Mouse (Mus musculus) R1 (cell line): ENCODE data around the gene Syne2.
A peak's percentile ranks its signal among the peaks of the same experiment; 100 is the strongest.

Experiments used
- DNase-seq: peaks from one replicate; pipeline ENCODE4 v3.0.0-alpha.2; 2018; ENCODE audit warnings: low read depth, low spot score

Syne2 gene

DNA sequence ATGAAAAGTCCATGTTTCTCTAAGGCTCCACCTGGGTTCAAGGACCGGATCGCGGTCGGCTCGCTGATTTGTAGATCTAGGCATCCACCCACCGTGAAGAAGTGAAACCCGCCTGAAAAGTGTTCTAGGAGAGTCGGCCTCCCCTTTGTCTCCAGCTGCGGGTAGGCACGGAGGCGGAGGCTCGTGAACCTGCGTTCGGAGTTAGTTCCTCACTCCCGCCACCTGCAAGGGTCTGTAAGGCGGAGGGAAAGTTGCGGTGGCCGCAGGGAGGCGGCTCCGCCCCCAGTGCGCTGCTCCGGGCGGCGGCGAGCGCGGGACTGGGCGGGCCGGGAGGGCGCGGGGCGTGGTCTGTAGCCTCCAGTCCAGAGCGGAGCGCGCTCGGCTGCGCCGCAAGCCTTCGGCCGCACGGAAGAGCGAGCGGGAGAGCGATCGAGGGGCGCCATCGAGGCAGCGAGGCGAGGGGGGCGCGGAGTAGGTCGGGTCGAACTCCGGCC is at the start of gene Syne2:
Gene Syne2, plus strand, starts transcription at position 176 of the 494 bp plus-strand sequence.
- DNase-seq, result peak; percentile 83

DNA sequence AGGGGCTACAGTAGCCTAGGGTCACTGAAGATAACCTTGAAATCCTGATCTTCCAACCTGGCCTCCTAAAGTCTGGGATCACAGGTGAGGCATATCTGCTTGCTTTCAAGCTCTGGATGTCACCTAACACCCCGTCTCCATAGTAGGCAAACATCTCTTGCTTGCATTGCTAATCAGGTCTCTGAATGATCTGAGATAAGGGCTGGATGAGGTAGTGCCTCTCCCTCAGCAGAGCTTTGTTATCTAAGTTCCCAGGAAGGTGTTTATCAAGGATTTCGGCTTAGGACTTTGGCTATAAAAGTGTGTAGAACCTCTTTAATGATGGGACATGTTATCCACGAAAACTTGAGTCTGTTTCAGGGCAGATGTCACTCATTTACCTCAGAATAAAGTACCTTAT is 46.5 kb upstream of the Syne2 start:
- DNase-seq, result no peak

DNA sequence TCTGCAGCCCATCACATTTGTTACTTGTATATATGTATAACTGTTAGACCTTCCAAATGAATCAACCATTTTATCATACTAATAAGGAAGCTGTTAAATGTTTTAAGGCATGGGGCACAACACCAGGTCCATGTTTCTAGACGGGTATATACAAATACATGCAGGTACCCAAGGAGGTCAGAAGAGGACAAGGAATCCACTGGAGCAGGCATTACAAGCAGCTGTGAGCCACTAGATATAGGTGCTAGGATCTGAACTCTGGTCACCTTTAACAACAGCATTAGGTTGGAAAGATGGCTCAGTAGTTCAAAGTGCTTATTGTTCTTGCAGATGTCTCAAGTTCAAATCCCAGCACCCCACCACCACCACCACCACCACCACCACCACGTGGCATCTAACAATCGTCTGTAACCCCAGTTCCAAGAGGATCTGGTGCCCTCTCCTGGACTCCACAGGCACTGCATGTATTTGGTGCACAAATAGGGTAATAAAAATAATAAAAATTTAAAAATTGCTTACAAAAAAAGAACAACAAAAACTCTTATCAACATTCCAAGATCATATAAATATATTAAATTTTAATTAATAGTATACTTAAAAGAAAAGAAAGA is 45.4 kb upstream of the Syne2 start:
- peak; percentile 56 for DNase-seq

DNA sequence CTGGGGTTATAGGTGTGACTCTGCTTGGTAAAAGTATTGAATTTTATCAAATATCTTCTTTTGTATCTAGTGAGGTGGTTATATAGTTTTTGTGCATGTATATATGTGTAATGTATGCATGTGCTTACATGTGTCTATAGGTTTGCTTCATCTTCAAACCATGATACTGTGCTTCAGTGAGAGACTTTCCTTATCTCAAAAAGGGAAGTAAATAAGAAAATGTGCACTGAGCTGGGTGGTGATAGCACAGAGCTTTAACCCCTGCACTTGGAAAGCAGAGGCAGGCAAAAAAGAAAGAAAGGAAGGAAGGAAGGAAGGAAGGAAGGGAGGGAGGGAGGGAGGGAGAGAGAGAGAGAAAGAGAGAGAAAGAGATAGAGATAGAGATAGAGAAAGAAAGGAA is 36.5 kb upstream of the Syne2 start:
- no peak for DNase-seq

DNA sequence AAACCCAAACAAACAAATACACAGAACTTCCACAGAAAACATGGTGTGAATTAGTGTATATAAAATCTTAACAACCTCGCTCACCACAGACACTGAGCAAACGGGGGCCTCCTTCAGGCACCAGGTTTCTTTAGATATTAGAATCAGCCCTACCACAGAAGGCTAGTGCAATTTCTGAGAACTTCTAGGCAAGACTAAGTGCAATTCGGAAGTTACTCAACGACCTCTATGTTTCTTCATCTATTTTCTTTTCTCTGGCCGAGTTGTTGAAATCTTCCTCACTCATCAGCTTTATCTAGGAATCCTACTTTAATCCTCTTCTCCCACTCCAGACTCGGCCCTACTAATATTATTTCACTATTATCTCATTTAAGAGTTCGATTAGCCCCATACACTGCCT is 35.9 kb upstream of the Syne2 start:
- DNase-seq, result no peak

- DNase-seq, result no peak
Measured at GRCm38 (mm10) chr12:75784271-75784751, 33.6 kb upstream of the Syne2 start.

GRCm38 (mm10) chr12:75786681-75787080 is 31.3 kb upstream of the Syne2 start:
- DNase-seq, result peak; percentile 52

DNA sequence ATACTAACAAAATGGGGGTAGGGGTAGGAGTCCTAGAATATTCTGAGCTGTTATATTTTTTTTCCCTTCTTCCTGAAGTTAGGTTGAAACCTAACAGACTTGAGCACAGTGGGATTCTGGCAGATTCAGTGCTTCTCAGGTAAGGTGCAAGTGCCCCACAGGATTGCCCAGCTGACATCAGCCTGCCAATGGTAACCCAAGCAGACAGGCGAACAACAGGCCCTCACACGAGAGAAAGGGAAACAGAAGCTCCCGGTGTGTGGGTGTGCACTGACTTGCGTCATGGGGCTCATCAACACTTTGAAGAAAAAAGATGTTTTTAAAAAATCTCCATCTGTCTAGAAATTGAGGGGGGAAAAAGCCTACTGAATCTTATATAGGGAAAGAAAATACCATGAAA is 28.5 kb upstream of the Syne2 start:
- no peak for DNase-seq

GRCm38 (mm10) chr12:75794527-75794926 is 23.4 kb upstream of the Syne2 start:
- DNase-seq, result no peak

DNA sequence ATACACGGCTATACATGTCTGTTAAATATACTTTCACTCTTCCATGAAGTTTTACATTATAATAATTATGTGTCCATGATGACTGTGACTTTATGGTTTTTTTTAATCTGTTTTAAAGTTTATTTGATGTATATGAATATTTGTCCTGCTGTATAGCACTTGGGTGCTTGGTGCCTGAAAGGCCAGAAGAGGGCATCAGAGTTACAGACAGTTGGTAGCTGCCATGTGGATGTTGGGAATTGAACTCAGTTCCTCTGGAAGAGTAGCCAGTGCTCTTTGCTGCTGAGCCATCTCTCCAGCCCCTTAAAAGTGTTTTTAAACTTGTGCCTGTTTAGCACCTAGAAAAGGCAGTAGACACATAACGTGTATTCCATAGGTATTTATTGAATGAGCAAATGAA is 21.4 kb upstream of the Syne2 start:
- DNase-seq, result peak; percentile 36

DNA sequence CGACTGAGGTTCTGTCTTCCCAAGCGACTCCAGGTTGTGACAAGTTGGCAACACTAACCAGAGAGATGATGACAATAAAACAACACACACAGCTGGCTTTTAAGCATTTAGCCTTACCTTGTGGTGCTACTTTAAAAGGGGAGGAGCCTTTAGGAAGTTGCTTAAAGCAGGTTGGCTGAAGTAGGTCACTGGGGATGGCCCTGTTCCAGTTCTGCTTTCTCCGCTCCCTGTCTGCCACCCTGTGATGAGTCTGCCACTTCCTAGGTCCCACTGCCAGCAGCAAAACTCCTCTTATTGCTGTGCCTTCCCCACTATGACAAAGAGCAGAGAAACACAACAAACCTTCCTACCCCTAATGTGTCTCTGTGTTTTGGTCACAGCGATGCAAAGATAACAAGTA is 11.7 kb upstream of the Syne2 start:
- DNase-seq, result no peak

DNA sequence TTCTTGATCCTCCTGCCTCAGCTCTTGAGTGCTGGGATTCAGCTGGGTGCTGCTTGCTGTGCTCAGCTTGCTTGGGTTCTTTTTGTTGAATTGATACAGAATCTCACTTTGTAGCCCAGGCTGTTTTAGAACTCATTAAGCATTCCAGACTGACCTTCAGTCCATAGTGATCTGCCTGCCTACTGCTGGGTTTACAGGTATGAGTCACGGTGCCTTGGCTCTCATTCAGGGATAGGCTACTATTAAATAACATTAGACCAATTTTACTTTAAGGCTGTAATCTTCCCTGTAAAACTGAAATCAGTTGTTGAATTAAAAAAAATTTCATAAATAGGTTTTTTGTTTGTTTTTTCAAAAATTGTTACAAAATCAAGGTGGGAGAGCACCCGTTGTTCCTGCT is 4.2 kb upstream of the Syne2 start:
- no peak for DNase-seq

- DNase-seq, result no peak
Measured at GRCm38 (mm10) chr12:75814551-75814950, 3.4 kb upstream of the Syne2 start.

GRCm38 (mm10) chr12:75816981-75817856 is 715 bp upstream of the Syne2 start:
- no peak for DNase-seq

DNA sequence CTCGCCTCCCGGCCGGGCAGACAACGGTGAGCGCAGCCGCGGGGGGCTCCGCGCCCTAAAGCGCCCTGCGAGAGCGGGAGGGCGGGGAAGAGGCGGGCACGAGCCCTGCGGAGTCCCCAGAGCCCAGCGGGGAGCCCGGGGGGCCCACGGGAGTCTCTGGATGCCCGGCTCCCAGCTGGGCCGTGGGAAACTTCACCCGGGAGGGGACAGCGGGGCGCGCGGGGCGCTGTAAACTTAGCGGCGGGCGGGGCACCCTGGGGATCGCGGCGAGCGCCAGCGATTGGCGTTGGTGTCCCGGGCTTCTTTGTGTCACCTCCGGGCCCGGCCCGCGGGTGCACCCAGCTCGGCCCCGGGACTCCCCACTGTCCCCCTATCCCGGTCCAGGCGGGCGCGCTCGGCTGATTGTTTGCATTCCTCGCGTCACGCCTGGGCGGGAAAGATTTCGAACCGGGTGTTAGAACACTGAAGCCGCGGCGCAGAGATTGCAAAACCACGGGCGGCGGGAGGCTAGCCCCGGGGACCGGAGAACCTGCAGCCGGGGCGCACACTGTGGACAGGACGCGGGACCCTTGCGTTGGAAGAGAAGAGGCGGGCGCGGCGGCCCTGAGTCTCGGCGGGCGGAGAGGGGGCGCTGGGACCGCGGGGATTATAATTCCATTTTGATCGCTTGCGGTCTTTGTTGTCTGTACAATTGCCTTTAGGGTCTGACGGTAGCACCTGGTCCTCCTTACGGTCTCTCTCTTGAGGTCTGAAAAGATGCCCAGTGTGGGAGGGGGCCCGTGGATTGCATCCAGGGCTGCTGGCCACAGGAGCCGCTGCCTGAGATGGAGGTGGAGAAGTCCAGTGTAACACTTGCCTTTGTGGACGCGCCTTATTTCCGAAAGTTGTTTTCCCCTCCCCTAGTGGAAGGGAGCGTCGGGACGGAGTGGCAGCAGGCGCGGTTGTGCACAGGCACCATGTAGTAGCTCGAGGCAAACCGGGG is 810 bp downstream of the Syne2 start:
- peak; percentile 68 for DNase-seq

- no peak for DNase-seq
Measured at GRCm38 (mm10) chr12:75819481-75819880, 1.5 kb downstream of the Syne2 start.

DNA sequence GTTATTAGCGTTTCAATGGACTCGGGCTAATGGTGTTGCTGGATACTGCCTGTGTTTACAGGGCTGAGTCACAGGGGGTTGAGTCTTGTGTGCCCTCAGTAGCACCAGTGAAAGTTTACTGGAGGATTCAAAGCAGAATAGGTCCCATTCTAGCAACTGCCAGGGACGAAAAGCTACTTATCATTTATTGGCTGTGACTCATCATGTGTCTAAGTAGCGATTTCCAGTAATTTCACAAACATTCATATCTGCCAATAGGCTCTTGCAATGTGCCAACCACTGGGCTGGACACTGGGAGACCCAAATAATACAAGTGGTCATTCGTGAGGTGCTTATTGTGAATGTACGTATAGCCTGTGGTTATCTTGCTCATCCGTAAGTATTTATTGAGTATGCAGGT is 2.3 kb downstream of the Syne2 start:
- no peak for DNase-seq

DNA sequence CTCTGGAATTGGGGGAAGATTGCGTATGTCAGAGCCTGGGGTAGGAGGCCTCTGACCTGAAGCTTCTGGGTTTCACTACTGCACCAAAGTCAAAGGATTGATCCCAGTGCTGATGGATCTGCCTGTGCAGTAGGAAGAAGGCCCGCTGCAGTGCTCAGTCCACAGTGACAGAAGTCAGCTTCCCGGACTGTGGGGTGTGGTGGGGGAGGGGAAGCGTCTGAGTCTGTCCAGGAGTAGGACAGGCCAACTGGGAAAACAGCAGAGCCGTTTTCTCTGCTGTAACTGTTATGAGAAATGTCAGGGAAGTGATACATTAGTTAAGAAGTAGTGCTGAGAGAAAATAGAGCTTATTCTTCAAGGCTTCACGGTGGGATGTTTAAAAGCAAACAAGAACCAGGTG is 4.2 kb downstream of the Syne2 start:
- no peak for DNase-seq

DNA sequence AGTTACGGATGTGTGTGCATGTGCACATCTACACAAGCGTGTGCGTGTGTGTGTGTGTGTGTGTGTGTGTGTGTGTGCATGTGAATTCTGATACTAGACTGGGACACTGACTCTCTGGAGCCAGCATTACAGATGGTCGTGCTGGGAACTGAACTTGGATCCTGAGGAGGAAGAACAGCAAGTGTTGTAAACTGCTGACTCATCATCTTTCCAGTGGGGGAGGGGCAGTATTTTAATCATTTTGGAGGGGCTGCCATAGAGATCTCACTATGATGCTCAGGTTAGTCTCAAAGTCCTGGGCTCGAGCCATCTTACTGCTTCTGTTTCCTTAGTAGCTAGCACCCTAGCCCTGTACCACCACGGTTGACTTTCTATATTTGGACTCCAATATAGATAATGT is 5.5 kb downstream of the Syne2 start:
- DNase-seq, result peak; percentile 34

GRCm38 (mm10) chr12:75825458-75825857 is 7.5 kb downstream of the Syne2 start:
- DNase-seq, result no peak

- no peak for DNase-seq
Measured at GRCm38 (mm10) chr12:75826699-75827353, 8.9 kb downstream of the Syne2 start.
